Mouse (Mus musculus): ENCODE measurements around the gene Ptpa.

DNA sequence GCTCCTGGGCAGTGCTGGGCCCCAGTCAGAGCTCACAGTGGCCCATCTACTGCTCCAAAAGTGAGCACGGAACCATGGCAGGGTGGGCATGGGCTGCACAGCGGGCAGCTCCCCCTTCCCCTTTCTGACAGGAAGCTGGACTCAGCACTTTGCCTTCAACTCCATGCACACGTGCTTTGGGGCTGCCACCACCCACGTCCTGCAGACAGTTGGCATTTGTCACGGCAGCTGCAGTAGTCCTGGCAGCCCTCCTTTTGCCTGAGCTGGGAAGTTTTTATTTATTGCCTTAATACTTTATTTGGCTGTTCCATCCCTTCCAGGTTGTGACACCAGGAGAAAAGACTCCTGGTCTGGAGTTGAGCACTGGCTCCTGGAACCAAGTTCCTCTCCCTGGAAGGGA is 31.0 kb upstream of the Ptpa start:
- TF ChIP-seq CTCF (conservative IDR thresholded peaks at IDR 0.05 in 1 of 2, IDR thresholded peaks at IDR 0.05 in 1 of 2; ENCODE audit: low read depth in 2 of 2, low read length in 2 of 2), result no peak
- no peak for TF ChIP-seq KAT2A (IDR thresholded peaks at IDR 0.05; ENCODE audit: insufficient replicate concordance, low read length)
- TF ChIP-seq RAD21 (IDR thresholded peaks at IDR 0.05; ENCODE audit: low read depth, low read length), result no peak

Measured in CH12.LX (cell line).